Mouse (Mus musculus) embryonic fibroblast, embryonic 13.5 days (primary cell): ENCODE measurements around the gene Abhd6.

Source experiments
- CTCF ChIP-seq: IDR thresholded peaks from 2 replicates; pipeline ENCODE4 v1.5.1; 2011; ENCODE audit warnings: mild to moderate bottlenecking, control low read depth, low read length, moderate library complexity, borderline replicate concordance; ENCODE audit not compliant: insufficient read depth
- POLR2A ChIP-seq: IDR thresholded peaks from 2 replicates; pipeline ENCODE4 v1.6.1; 2011; ENCODE audit warnings: low read depth, mild to moderate bottlenecking, control low read depth, low read length, moderate library complexity

GRCm38 (mm10) chr14:7992158-7992557, 10.5 kb upstream of the Abhd6 start:
- TF ChIP-seq CTCF, result no peak
- TF ChIP-seq POLR2A, result no peak
